Mouse (Mus musculus) C2C12 (cell line): ENCODE data around the gene Adgb.

Experiments used
- CTCF ChIP-seq: IDR thresholded peaks from one replicate; pipeline ENCODE4 v1.5.1; 2011; ENCODE audit not compliant: control insufficient read depth, insufficient read depth, insufficient read length
- MAX ChIP-seq: IDR thresholded peaks from one replicate; pipeline ENCODE4 v1.6.1; 2011; ENCODE audit warnings: mild to moderate bottlenecking, control low read depth

DNA sequence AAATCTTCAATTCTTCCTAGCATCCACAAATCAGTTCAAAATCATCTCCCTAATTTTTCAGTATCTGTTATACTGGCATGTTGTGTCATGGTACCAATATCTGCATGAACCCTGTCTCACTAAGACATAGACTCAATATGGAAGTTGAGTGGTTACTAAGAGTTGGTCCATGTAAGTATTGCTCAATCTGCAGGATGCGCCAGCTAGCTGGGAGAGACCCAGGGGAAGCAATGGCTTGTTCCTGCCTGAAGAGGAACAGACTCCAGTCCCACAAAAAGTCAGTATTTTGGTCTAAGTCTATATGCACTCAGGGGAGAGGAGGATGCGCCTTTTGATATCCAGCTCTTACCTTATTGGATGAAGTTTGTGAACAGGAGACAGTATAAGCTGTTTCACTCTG, 47.7 kb downstream of the Adgb start:
- TF ChIP-seq CTCF, result no peak
- TF ChIP-seq MAX, result no peak
